Mouse (Mus musculus): ENCODE measurements around the gene Adarb1. TPM values are rescaled to one million over a fixed set of nuclear protein-coding genes. Genes with fewer than 3 reads are reported as not detected.

The Adarb1 gene
- 10.7 and 12.1 TPM in 2 replicates for polyA plus RNA-seq (2015; fragmentation: Nextera tagmentation; extraction: Ambion mirVana)

DNA sequence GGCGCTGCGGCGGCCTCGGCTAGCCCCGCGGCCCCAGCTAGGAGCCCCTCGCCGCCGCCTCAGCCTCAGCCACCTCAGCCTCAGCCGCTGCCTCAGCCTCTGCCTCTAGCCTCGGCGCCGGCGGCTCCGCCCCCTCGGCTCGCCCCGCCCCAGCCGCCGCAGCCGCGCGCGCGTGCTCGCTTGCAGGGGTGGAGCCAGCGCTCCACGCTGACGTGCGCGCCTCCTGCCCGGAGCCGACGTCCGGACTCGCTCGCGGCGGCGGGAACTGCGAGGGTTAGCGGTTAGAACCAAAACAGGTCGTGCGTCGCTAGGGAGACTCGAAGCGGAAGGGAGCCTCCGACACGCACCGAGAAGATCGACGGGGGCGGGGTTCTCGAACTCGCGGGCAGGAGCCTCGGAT is at the start of gene Adarb1:
TSS of gene Adarb1 (minus strand) at position 133 of the 400 bp plus-strand sequence.
- peaks cover 14% of the 10 kb centered on the region for H3K27me3 ChIP-seq (replicated peaks)
- peak within 1 kb of the TSS; percentile 89 for H3K9ac ChIP-seq
- H3K36me3 ChIP-seq, result 0 out of 2 replicates have a peak, but pooled peaks cover 3% of the 10 kb centered on the region
- H3K27ac ChIP-seq (replicated peaks), result peak within 1 kb of the TSS; percentile 38
- H3K4me3 ChIP-seq, result peak within 1 kb of the TSS; percentile 84
- no peaks in the 10 kb centered on the region; the same call in 1 of the 2 replicates for H3K9me3 ChIP-seq
- H3K4me1 ChIP-seq, result peaks cover 37% of the 10 kb centered on the region
- peak within 1 kb of the TSS; percentile 97 for H3K4me2 ChIP-seq
- under 1% methylated on average over 56 of the region's 57 CpGs for WGBS
- ATAC-seq (ENCODE audit: extremely low read depth, insufficient number of reproducible peaks, low FRiP score, low TSS enrichment), result peak; percentile 85

DNA sequence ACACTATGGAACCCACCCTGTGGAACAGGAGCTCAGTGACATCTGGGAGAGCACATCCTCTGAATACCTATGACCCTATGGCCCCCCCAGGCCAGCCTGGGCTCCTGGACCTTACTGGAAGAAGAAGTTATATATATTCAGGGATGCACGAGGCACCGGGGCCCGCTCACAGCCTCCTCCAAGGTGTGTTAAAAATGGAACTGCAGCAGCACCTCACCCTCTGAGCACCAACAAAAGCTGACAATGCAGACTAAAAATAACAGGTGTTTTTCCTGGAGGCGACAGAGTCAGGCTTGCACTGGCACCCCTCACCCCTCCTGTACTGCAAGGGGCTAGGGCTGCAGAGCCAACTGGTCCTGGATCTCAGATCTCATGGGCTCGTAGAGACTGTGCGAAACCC is 49.3 kb upstream of the Adarb1 start:
- ATAC-seq (ENCODE audit: extremely low read depth, insufficient number of reproducible peaks, low FRiP score, low TSS enrichment), result no peak
- Histone ChIP-seq H3K9me3 (no peaks in the 10 kb centered on the region), H3K4me3 (no peak overlapping the region), H3K9ac (peak overlapping the region; percentile 47; the same call in 1 of the 2 replicates), H3K27ac (replicated peaks) (peak overlapping the region; percentile 30), H3K4me2 (peak overlapping the region; percentile 8; the same call in 1 of the 2 replicates), H3K27me3 (replicated peaks) (0 out of 2 replicates have a peak, but pooled peaks cover 8% of the 10 kb centered on the region), H3K36me3 (no peaks in the 10 kb centered on the region), H3K4me1 (peaks cover 67% of the 10 kb centered on the region)
- WGBS, result 48% methylated on average over 6 of the region's 6 CpGs

DNA sequence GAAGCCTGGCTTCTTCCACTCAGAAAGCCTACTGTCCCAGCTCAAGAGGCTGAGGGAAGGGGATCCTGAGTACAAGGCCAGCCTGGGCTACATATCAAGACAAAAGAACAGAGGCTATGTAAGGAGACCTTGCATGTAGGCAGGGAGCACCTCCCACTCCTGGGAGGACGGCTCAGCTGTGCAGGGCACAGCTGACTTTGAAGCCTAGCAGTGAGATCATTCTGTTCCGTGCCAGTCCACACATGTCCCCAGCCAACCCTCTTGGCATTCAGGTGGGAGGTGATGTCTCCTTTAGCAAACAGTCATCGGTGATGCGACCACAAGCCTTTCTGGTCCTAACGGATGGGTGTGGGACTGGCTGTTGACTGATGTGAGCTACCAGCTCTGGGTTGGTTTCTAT is 47.8 kb upstream of the Adarb1 start:
- Histone ChIP-seq H3K36me3 (no peaks in the 10 kb centered on the region), H3K9me3 (no peaks in the 10 kb centered on the region), H3K4me1 (peaks cover 55% of the 10 kb centered on the region), H3K9ac (no peak overlapping the region), H3K27me3 (replicated peaks) (0 out of 2 replicates have a peak, but pooled peaks cover 8% of the 10 kb centered on the region), H3K4me3 (no peak overlapping the region), H3K4me2 (no peak overlapping the region), H3K27ac (replicated peaks) (no peak overlapping the region)
- ATAC-seq (ENCODE audit: extremely low read depth, insufficient number of reproducible peaks, low FRiP score, low TSS enrichment), result no peak
- 84% methylated on average over 5 of the region's 5 CpGs for WGBS

DNA sequence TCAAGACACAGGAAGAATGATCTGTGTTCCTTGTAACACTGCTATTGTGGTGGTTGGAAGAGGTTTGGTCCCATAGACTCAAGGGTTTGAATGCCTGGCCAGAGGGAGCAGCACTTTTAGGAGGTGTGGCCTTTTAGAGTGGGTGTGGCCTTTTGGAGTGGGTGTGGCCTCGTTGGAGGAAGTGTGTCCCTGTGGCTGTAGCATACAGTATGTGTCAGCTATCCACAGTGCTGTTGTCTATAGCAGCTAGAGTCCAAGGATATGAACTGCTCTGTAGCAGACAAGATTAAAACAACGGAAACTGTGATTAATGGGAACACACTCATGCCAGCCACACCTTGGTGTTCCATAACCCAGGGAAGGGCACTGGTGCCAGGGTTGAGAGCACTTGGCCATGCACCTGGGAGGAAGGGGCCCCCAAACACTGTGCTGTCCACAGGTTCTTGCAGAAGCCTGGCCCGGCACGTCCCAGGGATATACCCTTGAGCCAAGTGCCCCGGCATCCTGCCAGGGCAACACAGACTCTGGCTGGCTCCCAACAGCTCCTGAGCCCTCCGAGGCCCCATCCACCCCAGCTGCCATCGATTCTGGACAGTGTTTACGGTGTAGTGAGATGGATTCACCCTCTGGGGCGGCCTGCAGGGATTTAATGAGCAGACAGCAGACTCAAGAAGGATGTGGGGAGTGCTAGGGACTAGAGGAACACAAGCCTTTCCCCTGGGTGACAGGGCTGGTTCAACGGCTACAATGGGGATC is 46.3 kb upstream of the Adarb1 start:
- no peak; the same call in 1 of the 2 replicates for ATAC-seq (ENCODE audit: extremely low read depth, insufficient number of reproducible peaks, low FRiP score, low TSS enrichment)
- Histone ChIP-seq H3K4me3 (no peak overlapping the region), H3K27me3 (replicated peaks) (0 out of 2 replicates have a peak, but pooled peaks cover 3% of the 10 kb centered on the region), H3K27ac (replicated peaks) (peak overlapping the region; percentile 79), H3K36me3 (no peaks in the 10 kb centered on the region), H3K4me1 (peaks cover 61% of the 10 kb centered on the region), H3K9ac (peak overlapping the region; percentile 37; the same call in 1 of the 2 replicates), H3K9me3 (no peaks in the 10 kb centered on the region), H3K4me2 (0 out of 2 replicates have a peak overlapping the region, but pooled peaks have one; percentile 10)
- WGBS, result 43% methylated on average over 10 of the region's 10 CpGs

DNA sequence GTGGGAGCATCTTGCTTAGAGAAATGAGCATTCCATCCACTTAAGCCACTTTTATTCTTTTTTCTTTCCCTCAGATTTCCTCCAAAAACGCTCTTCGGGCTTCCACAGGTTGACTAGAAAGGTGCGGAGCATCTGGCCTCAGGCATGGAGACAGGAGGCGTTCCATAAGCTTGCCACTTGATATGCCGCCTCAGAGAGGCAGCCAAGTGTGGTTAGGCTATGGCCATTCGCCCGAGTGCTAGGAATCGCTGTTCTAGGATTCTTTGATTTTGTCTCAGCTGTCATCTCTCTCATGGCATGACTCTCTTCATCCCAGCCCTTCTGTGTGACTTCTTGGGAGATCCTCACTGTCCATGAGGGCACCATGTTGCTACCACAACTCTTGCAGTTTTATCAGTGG is 43.1 kb upstream of the Adarb1 start:
- no peak overlapping the region for H3K4me2 ChIP-seq
- peaks cover 47% of the 10 kb centered on the region for H3K4me1 ChIP-seq
- no peak overlapping the region for H3K9ac ChIP-seq
- H3K9me3 ChIP-seq, result no peaks in the 10 kb centered on the region
- ATAC-seq (ENCODE audit: extremely low read depth, insufficient number of reproducible peaks, low FRiP score, low TSS enrichment), result no peak
- H3K27ac ChIP-seq (replicated peaks), result no peak overlapping the region
- no peak overlapping the region for H3K4me3 ChIP-seq
- no peaks in the 10 kb centered on the region for H3K27me3 ChIP-seq (replicated peaks)
- H3K36me3 ChIP-seq, result no peaks in the 10 kb centered on the region
- 82% methylated on average over 8 of the region's 8 CpGs for WGBS

DNA sequence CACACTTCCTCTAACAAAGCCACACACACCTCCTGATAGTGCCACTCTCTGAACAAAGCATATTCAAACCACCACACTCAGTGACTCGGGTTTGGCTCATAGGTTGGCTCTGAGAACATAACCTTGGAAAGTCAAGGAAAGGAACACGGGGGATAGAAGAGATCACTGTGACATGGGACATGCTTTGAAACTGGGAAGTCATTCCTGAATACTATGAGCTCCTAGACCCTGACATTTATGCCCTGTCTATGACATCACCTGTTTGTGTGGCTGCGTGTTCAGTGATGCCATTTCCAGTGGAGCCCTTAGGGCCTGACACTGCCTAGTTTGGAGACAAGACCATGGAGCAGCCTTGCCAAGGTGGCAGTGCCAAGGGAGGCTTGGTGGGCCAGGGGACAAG is 39.6 kb upstream of the Adarb1 start:
- Histone ChIP-seq H3K36me3 (no peaks in the 10 kb centered on the region), H3K9me3 (no peaks in the 10 kb centered on the region), H3K9ac (no peak overlapping the region), H3K4me2 (no peak overlapping the region), H3K27ac (replicated peaks) (no peak overlapping the region), H3K27me3 (replicated peaks) (no peaks in the 10 kb centered on the region), H3K4me3 (no peak overlapping the region), H3K4me1 (peaks cover 41% of the 10 kb centered on the region)
- 78% methylated on average over 3 of the region's 3 CpGs for WGBS
- ATAC-seq (ENCODE audit: extremely low read depth, insufficient number of reproducible peaks, low FRiP score, low TSS enrichment), result no peak

DNA sequence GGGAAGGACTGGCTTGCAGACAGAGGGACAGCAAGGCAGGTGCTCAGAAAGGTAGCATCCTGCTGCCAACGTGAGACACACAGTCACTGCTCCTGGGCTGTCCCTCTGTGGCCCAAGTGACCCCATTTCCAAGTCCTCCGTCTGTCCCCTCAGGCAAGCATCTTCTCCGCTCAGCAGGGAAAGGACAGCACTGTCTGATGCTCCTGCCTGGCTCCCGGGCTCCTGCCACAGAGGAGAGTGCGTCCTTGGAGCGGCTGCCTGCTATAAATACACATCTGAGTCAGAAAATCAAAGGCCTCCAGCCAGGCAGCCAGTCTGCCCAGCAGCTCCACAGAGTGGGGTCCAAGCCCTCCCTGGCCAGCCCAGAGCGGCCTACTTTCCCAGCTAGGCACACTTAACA is 38.4 kb upstream of the Adarb1 start:
- Histone ChIP-seq H3K4me1 (peaks cover 47% of the 10 kb centered on the region), H3K27ac (replicated peaks) (peak overlapping the region; percentile 90), H3K9me3 (no peaks in the 10 kb centered on the region), H3K9ac (peak overlapping the region; percentile 65), H3K36me3 (no peaks in the 10 kb centered on the region), H3K4me3 (no peak overlapping the region), H3K4me2 (0 out of 2 replicates have a peak overlapping the region, but pooled peaks have one; percentile 12), H3K27me3 (replicated peaks) (no peaks in the 10 kb centered on the region)
- WGBS, result 31% methylated on average over 7 of the region's 7 CpGs
- no peak; the same call in 1 of the 2 replicates for ATAC-seq (ENCODE audit: extremely low read depth, insufficient number of reproducible peaks, low FRiP score, low TSS enrichment)

DNA sequence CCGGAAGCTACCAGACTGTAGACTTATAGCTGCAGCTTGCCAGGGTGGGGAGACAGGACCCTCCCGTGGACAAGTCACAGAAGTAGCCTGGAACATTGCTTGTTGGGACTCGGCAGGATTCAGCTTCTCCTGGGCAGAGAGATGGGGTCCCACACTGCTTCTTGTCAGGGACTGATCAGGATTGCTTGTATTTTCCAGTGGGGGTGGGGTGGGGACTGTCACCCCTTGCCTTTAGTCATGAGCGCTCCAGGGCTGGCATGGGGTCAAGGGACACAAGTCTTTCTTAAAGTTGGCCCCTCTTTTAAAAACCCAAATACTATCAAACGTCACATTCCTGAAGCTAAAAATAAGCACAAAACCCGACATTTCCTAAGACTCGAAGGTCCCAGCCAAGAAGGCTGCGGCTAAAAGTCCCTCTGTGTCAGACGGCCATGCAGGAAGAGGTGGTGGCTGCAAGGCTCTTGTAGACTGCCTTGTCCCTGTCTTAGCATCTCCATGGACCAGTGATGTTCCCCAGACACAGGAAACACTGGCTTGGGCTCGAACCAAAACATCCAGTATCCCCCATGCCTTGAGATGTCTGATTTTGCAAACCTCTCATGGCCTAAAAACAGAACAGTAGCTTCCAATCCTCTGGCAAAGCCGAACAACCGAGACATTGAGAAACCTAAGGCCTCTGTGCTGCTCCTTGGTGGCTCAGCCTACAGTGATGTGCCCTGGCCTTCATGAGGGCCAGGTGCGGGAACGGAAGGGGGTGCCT is 37.4 kb upstream of the Adarb1 start:
- Histone ChIP-seq H3K36me3 (no peaks in the 10 kb centered on the region), H3K9ac (peak overlapping the region; percentile 65), H3K27me3 (replicated peaks) (no peaks in the 10 kb centered on the region), H3K27ac (replicated peaks) (peak overlapping the region; percentile 90), H3K4me1 (peaks cover 50% of the 10 kb centered on the region), H3K4me3 (no peak overlapping the region), H3K4me2 (0 out of 2 replicates have a peak overlapping the region, but pooled peaks have one; percentile 5), H3K9me3 (no peaks in the 10 kb centered on the region)
- WGBS, result 50% methylated on average over 14 of the region's 14 CpGs
- ATAC-seq (ENCODE audit: extremely low read depth, insufficient number of reproducible peaks, low FRiP score, low TSS enrichment), result no peak

DNA sequence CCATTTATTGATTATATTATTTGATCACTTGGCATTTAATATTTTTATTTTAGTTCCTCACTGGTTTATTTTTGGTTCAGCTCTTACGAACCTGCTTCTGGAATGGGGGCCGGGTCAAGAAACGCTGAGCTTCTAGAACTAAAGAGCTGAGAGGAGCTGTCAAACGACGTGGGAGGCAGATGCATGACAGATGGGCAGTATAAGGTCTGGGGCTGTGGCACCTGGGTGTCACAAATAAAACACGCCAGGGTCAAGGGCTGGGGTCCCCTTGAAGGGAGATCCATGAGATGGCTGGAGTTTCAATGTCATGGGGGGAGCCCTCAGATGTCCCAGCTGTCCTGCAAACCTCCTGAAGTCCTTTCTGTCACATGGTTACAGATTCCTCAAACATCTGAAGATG is 36.7 kb upstream of the Adarb1 start:
- no peak overlapping the region for H3K4me3 ChIP-seq
- H3K9me3 ChIP-seq, result no peaks in the 10 kb centered on the region
- no peak for ATAC-seq (ENCODE audit: extremely low read depth, insufficient number of reproducible peaks, low FRiP score, low TSS enrichment)
- peak overlapping the region; percentile 90 for H3K27ac ChIP-seq (replicated peaks)
- H3K27me3 ChIP-seq (replicated peaks), result no peaks in the 10 kb centered on the region
- H3K9ac ChIP-seq, result peak overlapping the region; percentile 54; the same call in 1 of the 2 replicates
- 0 out of 2 replicates have a peak overlapping the region, but pooled peaks have one; percentile 5 for H3K4me2 ChIP-seq
- H3K36me3 ChIP-seq, result no peaks in the 10 kb centered on the region
- WGBS, result 43% methylated on average over 6 of the region's 6 CpGs
- peaks cover 51% of the 10 kb centered on the region for H3K4me1 ChIP-seq

DNA sequence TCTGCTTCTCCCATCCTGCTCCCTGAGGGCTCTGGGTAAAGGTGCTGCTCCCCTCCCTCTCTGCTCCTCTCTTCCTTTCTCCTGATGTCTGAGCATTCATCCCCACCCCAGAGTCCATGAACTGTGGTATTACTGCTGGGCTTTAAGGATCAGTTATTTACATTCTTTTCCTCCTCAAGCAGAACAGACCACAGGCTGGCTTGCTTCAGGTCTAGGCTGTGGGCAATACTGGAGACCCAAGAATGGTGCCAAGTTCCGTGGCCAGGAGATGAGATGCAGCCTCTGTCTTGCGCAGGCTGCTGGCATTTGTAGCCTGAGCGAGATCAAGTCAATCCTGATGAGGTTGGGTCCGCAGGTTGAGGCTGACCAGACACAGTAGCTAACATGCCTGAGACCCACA is 33.8 kb upstream of the Adarb1 start:
- no peak overlapping the region for H3K27ac ChIP-seq (replicated peaks)
- H3K4me1 ChIP-seq, result peaks cover 74% of the 10 kb centered on the region
- 81% methylated on average over 4 of the region's 4 CpGs for WGBS

DNA sequence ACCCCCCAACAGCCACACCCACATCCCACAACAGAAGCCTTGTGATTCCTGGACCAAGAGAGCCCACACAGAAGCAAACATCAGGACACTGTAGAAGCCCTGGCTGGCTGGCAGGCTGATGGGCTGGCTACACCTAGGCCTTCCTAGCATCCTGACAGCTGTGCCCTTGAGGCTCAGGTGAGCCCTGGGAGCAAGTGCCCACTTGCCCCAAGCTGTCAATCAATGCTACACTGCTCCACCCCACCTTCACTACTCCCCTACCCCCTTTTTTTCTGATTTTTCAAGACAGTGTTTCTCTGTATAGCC is 32.0 kb upstream of the Adarb1 start:
- no peaks in the 10 kb centered on the region for H3K36me3 ChIP-seq
- H3K4me1 ChIP-seq, result peaks cover 60% of the 10 kb centered on the region
- ATAC-seq (ENCODE audit: extremely low read depth, insufficient number of reproducible peaks, low FRiP score, low TSS enrichment), result no peak
- H3K27ac ChIP-seq (replicated peaks), result peak overlapping the region; percentile 90
- H3K9me3 ChIP-seq, result peaks cover 3% of the 10 kb centered on the region; the same call in 1 of the 2 replicates
- no peaks in the 10 kb centered on the region for H3K27me3 ChIP-seq (replicated peaks)
- H3K4me3 ChIP-seq, result peak overlapping the region; percentile 39
- H3K9ac ChIP-seq, result peak overlapping the region; percentile 75
- peak overlapping the region; percentile 68 for H3K4me2 ChIP-seq

More for the DNA sequence above, 33.8 kb upstream of the Adarb1 start:
- ATAC-seq (ENCODE audit: extremely low read depth, insufficient number of reproducible peaks, low FRiP score, low TSS enrichment), result no peak
- no peak overlapping the region for H3K4me3 ChIP-seq
- H3K36me3 ChIP-seq, result no peaks in the 10 kb centered on the region
- H3K4me2 ChIP-seq, result no peak overlapping the region
- H3K27me3 ChIP-seq (replicated peaks), result no peaks in the 10 kb centered on the region
- no peak overlapping the region for H3K9ac ChIP-seq
- H3K9me3 ChIP-seq, result no peaks in the 10 kb centered on the region
